Mouse (Mus musculus) Muller cell, postnatal 12 days (primary cell): ENCODE measurements around the gene Nrp1.

Source experiments
- DNase-seq: peaks from one replicate; pipeline ENCODE4 v3.0.0-alpha.2; 2015; ENCODE audit errors: inconsistent ontology term

Nrp1 gene

GRCm38 (mm10) chr8:128466681-128467430, 108.5 kb downstream of the Nrp1 start:
- no peak for DNase-seq

GRCm38 (mm10) chr8:128470097-128470496, 111.7 kb downstream of the Nrp1 start:
- no peak for DNase-seq

- DNase-seq: no peak
These were observed 112.8 kb downstream of the Nrp1 start for GRCm38 (mm10) chr8:128471186-128471585.

- DNase-seq: no peak
These were observed 114.5 kb downstream of the Nrp1 start for GRCm38 (mm10) chr8:128472871-128473270.

GRCm38 (mm10) chr8:128473456-128474239, 115.2 kb downstream of the Nrp1 start:
- no peak for DNase-seq

GRCm38 (mm10) chr8:128474614-128475013, 116.2 kb downstream of the Nrp1 start:
- no peak for DNase-seq

- peak; percentile 81 for DNase-seq
These were observed 117.8 kb downstream of the Nrp1 start for GRCm38 (mm10) chr8:128476206-128476605.

GRCm38 (mm10) chr8:128478017-128478416, 119.6 kb downstream of the Nrp1 start:
- DNase-seq: no peak

- DNase-seq: no peak
These were observed 121.1 kb downstream of the Nrp1 start for GRCm38 (mm10) chr8:128479309-128480013.

- DNase-seq: peak; percentile 68
These were observed 122.7 kb downstream of the Nrp1 start for GRCm38 (mm10) chr8:128480896-128481665.

- DNase-seq: no peak
These were observed 124.9 kb downstream of the Nrp1 start for GRCm38 (mm10) chr8:128483344-128483743.

GRCm38 (mm10) chr8:128484720-128485124, 126.3 kb downstream of the Nrp1 start:
- no peak for DNase-seq

- DNase-seq: no peak
These were observed 127.6 kb downstream of the Nrp1 start for GRCm38 (mm10) chr8:128486043-128486442.

- peak; percentile 90 for DNase-seq
These were observed 129.8 kb downstream of the Nrp1 start for GRCm38 (mm10) chr8:128487966-128488931.

GRCm38 (mm10) chr8:128489351-128489750, 130.9 kb downstream of the Nrp1 start:
- no peak for DNase-seq

GRCm38 (mm10) chr8:128491126-128492067, 133.0 kb downstream of the Nrp1 start:
- DNase-seq: peak; percentile 59

GRCm38 (mm10) chr8:128493801-128494200, 135.4 kb downstream of the Nrp1 start:
- no peak for DNase-seq

- no peak for DNase-seq
These were observed 140.4 kb downstream of the Nrp1 start for GRCm38 (mm10) chr8:128498836-128499235.

GRCm38 (mm10) chr8:128504136-128504829, 145.9 kb downstream of the Nrp1 start:
- DNase-seq: no peak
